Comparison of ENCODE assay signal across 8 mouse cellular contexts in the genomic region with DNA sequence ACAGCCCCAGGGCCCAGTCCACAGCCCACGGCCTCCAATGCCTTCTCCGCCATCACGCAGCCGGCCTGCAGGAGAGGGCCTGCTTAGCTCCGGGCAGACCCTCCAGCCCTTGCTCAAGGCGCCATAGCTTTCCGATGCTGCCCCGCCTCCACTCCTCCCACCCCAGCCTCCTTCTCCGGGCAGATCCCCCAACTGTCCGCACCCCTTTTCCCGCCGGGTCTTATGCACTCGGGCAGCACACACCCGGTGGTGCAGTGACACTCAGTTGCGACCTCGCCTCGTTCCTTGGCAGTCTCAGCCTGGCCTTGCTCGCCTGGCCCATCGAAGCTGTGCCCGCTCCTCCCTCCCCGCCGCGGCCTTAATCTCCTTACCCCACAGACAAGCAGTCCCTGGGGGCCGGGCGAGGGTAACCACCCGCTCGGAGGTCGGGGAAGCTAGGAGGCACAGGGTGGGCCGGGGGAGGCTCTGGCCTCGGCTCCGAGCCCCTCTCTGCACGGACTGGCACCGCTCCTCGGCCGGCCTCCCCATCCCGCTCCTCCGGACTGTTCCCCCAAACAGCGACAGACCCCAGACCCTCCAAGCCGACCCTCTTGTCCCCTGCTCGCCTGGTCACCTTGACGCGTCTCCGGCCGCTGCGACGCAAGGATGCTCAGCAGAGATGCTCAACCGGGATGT. TPM values are rescaled to one million over a fixed set of nuclear protein-coding genes. Genes with fewer than 3 reads are reported as not detected.
DNase-seq lines count a peak whose midpoint lies in the region; ATAC-seq lines count a peak whose summit lies in the region.

No protein-coding gene starts in this region.

- H3K4me2 ChIP-seq in forebrain, embryonic 14.5 days (ENCODE audit: low read length): peak overlapping the region; percentile 94
- peak overlapping the region; percentile 76 for H3K4me2 ChIP-seq in neural tube, embryonic 12.5 days (replicated peaks)

- peak overlapping the region; percentile 84 for H3K4me3 ChIP-seq in forebrain, embryonic 14.5 days (ENCODE audit: low read depth, low read length)
- peak overlapping the region; percentile 73 for H3K4me3 ChIP-seq in neural tube, embryonic 12.5 days

- WGBS in forebrain, embryonic 14.5 days: under 1% methylated on average over 47 of the region's 47 CpGs
- 1% methylated on average over 47 of the region's 47 CpGs for WGBS in neural tube, embryonic 12.5 days

- no peaks in the 10 kb centered on the region for H3K9me3 ChIP-seq in forebrain, embryonic 14.5 days (replicated peaks; ENCODE audit: control insufficient read depth, low read length)
- no peaks in the 10 kb centered on the region for H3K9me3 ChIP-seq in neural tube, embryonic 12.5 days

- peak; percentile 40; the same call in 1 of the 2 replicates for ATAC-seq in cerebellum, adult (ENCODE audit: insufficient number of reproducible peaks, low FRiP score, low TSS enrichment)
- peak; percentile 60 for ATAC-seq in forebrain, embryonic 14.5 days
- peak; percentile 55 for ATAC-seq in neural tube, embryonic 12.5 days (ENCODE audit: low FRiP score, low read depth)
- no peak for ATAC-seq in activated CD4-positive, CD25-positive, alpha-beta regulatory T cell, adult 4 months

- peak overlapping the region; percentile 96 for H3K9ac ChIP-seq in forebrain, embryonic 14.5 days (ENCODE audit: low read length)
- H3K9ac ChIP-seq in neural tube, embryonic 12.5 days: peak overlapping the region; percentile 85

- H3K27me3 ChIP-seq in forebrain, embryonic 14.5 days (replicated peaks; ENCODE audit: control insufficient read depth, insufficient read depth, low read length): no peaks in the 10 kb centered on the region
- H3K27me3 ChIP-seq in neural tube, embryonic 12.5 days (replicated peaks): peaks cover 14% of the 10 kb centered on the region

- peaks cover 12% of the 10 kb centered on the region for H3K36me3 ChIP-seq in forebrain, embryonic 14.5 days (ENCODE audit: control insufficient read depth, insufficient read depth, low read length)
- peaks cover 17% of the 10 kb centered on the region for H3K36me3 ChIP-seq in neural tube, embryonic 12.5 days

- peaks cover 17% of the 10 kb centered on the region for H3K4me1 ChIP-seq in forebrain, embryonic 14.5 days (ENCODE audit: control insufficient read depth, insufficient read depth, low read length)
- peaks cover 35% of the 10 kb centered on the region for H3K4me1 ChIP-seq in neural tube, embryonic 12.5 days

- peak overlapping the region; percentile 63 for H3K27ac ChIP-seq in forebrain, embryonic 14.5 days (ENCODE audit: low read depth, low read length)
- H3K27ac ChIP-seq in neural tube, embryonic 12.5 days: peak overlapping the region; percentile 37; the same call in 1 of the 2 replicates

- no peak for DNase-seq in cerebellum, adult 9-10 months
- DNase-seq in spleen, adult 12 weeks (ENCODE audit: low spot score): peak; percentile 28
- DNase-seq in spleen, adult 18-20 months: no peak
- peak; percentile 37 for DNase-seq in forebrain, embryonic 14.5 days (ENCODE audit: low spot score)
- peak; percentile 73 for DNase-seq in liver

RNA-seq across cellular contexts. Expression of a gene that starts 0.9 kb away (rescaled TPM):
- 7.1 and 8.1 TPM in 2 replicates for polyA plus RNA-seq in forebrain, embryonic 14.5 days (2014; fragmentation: Nextera tagmentation; extraction: Ambion mirVana)
- 12.2 and 13.8 TPM in 2 replicates for polyA plus RNA-seq in neural tube, embryonic 12.5 days (2016; fragmentation: Nextera tagmentation; extraction: Ambion mirVana)
- not detected for polyA plus RNA-seq in activated CD4-positive, CD25-positive, alpha-beta regulatory T cell, adult 4 months (2017; shearing (Covaris generic))

RNA-seq across cellular contexts. Expression of a gene that starts 17.9 kb away (rescaled TPM):
- polyA plus RNA-seq in forebrain, embryonic 14.5 days (2014; fragmentation: Nextera tagmentation; extraction: Ambion mirVana): 18.4 and 24.8 TPM in 2 replicates
- 31.2 and 33.5 TPM in 2 replicates for polyA plus RNA-seq in neural tube, embryonic 12.5 days (2016; fragmentation: Nextera tagmentation; extraction: Ambion mirVana)
- 10 to 100 TPM; 18.1 to 21.7 TPM for polyA plus RNA-seq in activated CD4-positive, CD25-positive, alpha-beta regulatory T cell, adult 4 months (2017; shearing (Covaris generic))

RNA-seq across cellular contexts. Expression of a gene that starts 19.1 kb away (rescaled TPM):
- polyA plus RNA-seq in forebrain, embryonic 14.5 days (2014; fragmentation: Nextera tagmentation; extraction: Ambion mirVana): 4.6 and 4.8 TPM in 2 replicates
- polyA plus RNA-seq in neural tube, embryonic 12.5 days (2016; fragmentation: Nextera tagmentation; extraction: Ambion mirVana): 3.7 and 3.8 TPM in 2 replicates
- polyA plus RNA-seq in activated CD4-positive, CD25-positive, alpha-beta regulatory T cell, adult 4 months (2017; shearing (Covaris generic)): 1 to 10 TPM; 2.8 to 6.0 TPM

RNA-seq across cellular contexts. Expression of a gene that starts 32.5 kb away (rescaled TPM):
- 16.3 and 22.2 TPM in 2 replicates for polyA plus RNA-seq in forebrain, embryonic 14.5 days (2014; fragmentation: Nextera tagmentation; extraction: Ambion mirVana)
- 25.3 and 26.9 TPM in 2 replicates for polyA plus RNA-seq in neural tube, embryonic 12.5 days (2016; fragmentation: Nextera tagmentation; extraction: Ambion mirVana)
- polyA plus RNA-seq in activated CD4-positive, CD25-positive, alpha-beta regulatory T cell, adult 4 months (2017; shearing (Covaris generic)): 1 to 10 TPM; 4.3 to 5.3 TPM

RNA-seq across cellular contexts. Expression of a gene that starts 36.3 kb away (rescaled TPM):
- polyA plus RNA-seq in forebrain, embryonic 14.5 days (2014; fragmentation: Nextera tagmentation; extraction: Ambion mirVana): 0.32 and 0.52 TPM in 2 replicates
- polyA plus RNA-seq in neural tube, embryonic 12.5 days (2016; fragmentation: Nextera tagmentation; extraction: Ambion mirVana): 0.09 and 0.14 TPM in 2 replicates
- polyA plus RNA-seq in activated CD4-positive, CD25-positive, alpha-beta regulatory T cell, adult 4 months (2017; shearing (Covaris generic)): under 1 TPM in 1 of 2 experiments, not detected in 1; 0.30 TPM

Comparison
In these comparisons a context has a peak if more than half of its experiments do, and no peak if none do; other contexts are left out.
1. DNase-seq: peak in spleen, adult 12 weeks (single experiment), forebrain, embryonic 14.5 days (single experiment) and liver (single experiment); none in cerebellum, adult 9-10 months (single experiment) and spleen, adult 18-20 months (0 of 2).